Mouse (Mus musculus): ENCODE data around the gene Duxbl2.
"Not testable (repeated sequence)": the region's sequence is repeated elsewhere in the genome, so short reads cannot be mapped to it uniquely, and the experiment has no call there.

- TF ChIP-seq USF2 (IDR thresholded peaks at IDR 0.05; ENCODE audit: borderline replicate concordance in 1 of 2, insufficient read depth in 1 of 2, low read depth in 1 of 2, low read length in 2 of 2); CTCF (IDR thresholded peaks at IDR 0.05 in 2 of 3, conservative IDR thresholded peaks at IDR 0.05 in 1 of 3; ENCODE audit: control insufficient read depth in 1 of 3, insufficient read depth in 1 of 3, low read depth in 2 of 3, low read length in 3 of 3, poor library complexity in 1 of 3, severe bottlenecking in 1 of 3); MAX (IDR thresholded peaks at IDR 0.05; ENCODE audit: low read length); SIN3A (IDR thresholded peaks at IDR 0.05; ENCODE audit: low read length); POLR2A (IDR thresholded peaks at IDR 0.05; ENCODE audit: control insufficient read depth in 1 of 2, insufficient read depth in 1 of 2, low read depth in 1 of 2, low read length in 2 of 2, poor library complexity in 1 of 2); E2F4 (IDR thresholded peaks at IDR 0.05; ENCODE audit: borderline replicate concordance, low read depth, low read length); ZC3H11A (IDR thresholded peaks at IDR 0.05; ENCODE audit: low read depth, low read length); USF1 (IDR thresholded peaks at IDR 0.05; ENCODE audit: low read depth, low read length); GABPA (IDR thresholded peaks at IDR 0.05; ENCODE audit: low read depth, low read length): not testable (repeated sequence)
Observed at GRCm38 (mm10) chr14:26147095-26147494, 28.9 kb downstream of the Duxbl2 start.
